Mouse (Mus musculus): Measurements from ENCODE around the gene Cwf19l1. TPM values are rescaled to one million over a fixed set of nuclear protein-coding genes. Genes with fewer than 3 reads are reported as not detected.

Gene Cwf19l1
- polyA plus RNA-seq, 1 experiment from 2014 or later, result 38.4 TPM

- 1% methylated on average over 66 of the region's 67 CpGs for WGBS
- no peaks in the 10 kb centered on the region for H3K9me3 ChIP-seq (ENCODE audit: control insufficient read depth, low read length)
- no peaks in the 10 kb centered on the region for H3K27me3 ChIP-seq (ENCODE audit: control insufficient read depth, insufficient read depth, low read length)
- H3K4me2 ChIP-seq (ENCODE audit: low read length), result peak within 1 kb of the TSS; percentile 89
- DNase-seq, result peak; percentile 100
- peak within 1 kb of the TSS; percentile 83 for H3K27ac ChIP-seq (replicated peaks; ENCODE audit: low read depth, low read length)
- peaks cover 15% of the 10 kb centered on the region for H3K4me1 ChIP-seq (ENCODE audit: control insufficient read depth, insufficient read depth, low read length)
- peak within 1 kb of the TSS; percentile 90 for H3K9ac ChIP-seq (replicated peaks; ENCODE audit: low read length)
- peak within 1 kb of the TSS; percentile 85 for H3K4me3 ChIP-seq (replicated peaks; ENCODE audit: low read depth, low read length)
- peaks cover 21% of the 10 kb centered on the region for H3K36me3 ChIP-seq (ENCODE audit: control insufficient read depth, insufficient read depth, low read length)
- ATAC-seq (ENCODE audit: low FRiP score, low TSS enrichment), result peak; percentile 99
These were observed 28.6 kb downstream of the Cwf19l1 start, which contains the start of gene Chuk for GRCm38 (mm10) chr19:44106831-44107660. Gene Chuk (minus strand): TSS chr19:44107480.

GRCm38 (mm10) chr19:44104393-44104792 is 31.3 kb downstream of the Cwf19l1 start:
- Histone ChIP-seq H3K4me3 (replicated peaks; ENCODE audit: low read depth, low read length) (no peak overlapping the region), H3K9ac (replicated peaks; ENCODE audit: low read length) (no peak overlapping the region), H3K9me3 (ENCODE audit: control insufficient read depth, low read length) (no peaks in the 10 kb centered on the region), H3K4me1 (ENCODE audit: control insufficient read depth, insufficient read depth, low read length) (peaks cover 15% of the 10 kb centered on the region), H3K4me2 (ENCODE audit: low read length) (no peak overlapping the region), H3K27ac (replicated peaks; ENCODE audit: low read depth, low read length) (no peak overlapping the region), H3K36me3 (ENCODE audit: control insufficient read depth, insufficient read depth, low read length) (peaks cover 20% of the 10 kb centered on the region), H3K27me3 (ENCODE audit: control insufficient read depth, insufficient read depth, low read length) (no peaks in the 10 kb centered on the region)
- DNase-seq, result no peak
- WGBS, result 93% methylated on average over 1 of the region's 1 CpGs
- no peak for ATAC-seq (ENCODE audit: low FRiP score, low TSS enrichment)

GRCm38 (mm10) chr19:44103001-44103400 is 32.7 kb downstream of the Cwf19l1 start:
- H3K27ac ChIP-seq (replicated peaks; ENCODE audit: low read depth, low read length), result no peak overlapping the region
- H3K4me1 ChIP-seq (ENCODE audit: control insufficient read depth, insufficient read depth, low read length), result peaks cover 13% of the 10 kb centered on the region
- H3K36me3 ChIP-seq (ENCODE audit: control insufficient read depth, insufficient read depth, low read length), result peaks cover 26% of the 10 kb centered on the region
- ATAC-seq (ENCODE audit: low FRiP score, low TSS enrichment) (no peak), DNase-seq (no peak)
- no peaks in the 10 kb centered on the region for H3K9me3 ChIP-seq (ENCODE audit: control insufficient read depth, low read length)
- no peak overlapping the region for H3K4me3 ChIP-seq (replicated peaks; ENCODE audit: low read depth, low read length)
- no peak overlapping the region for H3K4me2 ChIP-seq (ENCODE audit: low read length)
- no peaks in the 10 kb centered on the region for H3K27me3 ChIP-seq (ENCODE audit: control insufficient read depth, insufficient read depth, low read length)
- WGBS, result 95% methylated on average over 3 of the region's 3 CpGs
- no peak overlapping the region for H3K9ac ChIP-seq (replicated peaks; ENCODE audit: low read length)

GRCm38 (mm10) chr19:44100840-44101239 is 34.8 kb downstream of the Cwf19l1 start:
- Histone ChIP-seq H3K9ac (replicated peaks; ENCODE audit: low read length) (no peak overlapping the region), H3K27ac (replicated peaks; ENCODE audit: low read depth, low read length) (no peak overlapping the region), H3K27me3 (ENCODE audit: control insufficient read depth, insufficient read depth, low read length) (no peaks in the 10 kb centered on the region), H3K4me1 (ENCODE audit: control insufficient read depth, insufficient read depth, low read length) (peaks cover 2% of the 10 kb centered on the region), H3K9me3 (ENCODE audit: control insufficient read depth, low read length) (peaks cover under 1% of the 10 kb centered on the region; the same call in 1 of the 2 replicates), H3K4me2 (ENCODE audit: low read length) (no peak overlapping the region), H3K36me3 (ENCODE audit: control insufficient read depth, insufficient read depth, low read length) (peaks cover 45% of the 10 kb centered on the region), H3K4me3 (replicated peaks; ENCODE audit: low read depth, low read length) (no peak overlapping the region)
- ATAC-seq (ENCODE audit: low FRiP score, low TSS enrichment), result no peak
- no peak for DNase-seq

GRCm38 (mm10) chr19:44086278-44086677 is 49.4 kb downstream of the Cwf19l1 start:
- H3K4me3 ChIP-seq (replicated peaks; ENCODE audit: low read depth, low read length), result no peak overlapping the region
- no peaks in the 10 kb centered on the region for H3K27me3 ChIP-seq (ENCODE audit: control insufficient read depth, insufficient read depth, low read length)
- 3% methylated on average over 3 of the region's 3 CpGs for WGBS
- no peak for DNase-seq
- H3K4me2 ChIP-seq (ENCODE audit: low read length), result no peak overlapping the region
- no peak overlapping the region for H3K9ac ChIP-seq (replicated peaks; ENCODE audit: low read length)
- H3K27ac ChIP-seq (replicated peaks; ENCODE audit: low read depth, low read length), result no peak overlapping the region
- ATAC-seq (ENCODE audit: low FRiP score, low TSS enrichment), result no peak
- H3K36me3 ChIP-seq (ENCODE audit: control insufficient read depth, insufficient read depth, low read length), result peaks cover 76% of the 10 kb centered on the region
- H3K4me1 ChIP-seq (ENCODE audit: control insufficient read depth, insufficient read depth, low read length), result no peaks in the 10 kb centered on the region
- no peaks in the 10 kb centered on the region for H3K9me3 ChIP-seq (ENCODE audit: control insufficient read depth, low read length)

- Histone ChIP-seq H3K36me3 (ENCODE audit: control insufficient read depth, insufficient read depth, low read length) (peaks cover 84% of the 10 kb centered on the region), H3K4me2 (ENCODE audit: low read length) (no peak overlapping the region), H3K9ac (replicated peaks; ENCODE audit: low read length) (no peak overlapping the region), H3K4me3 (replicated peaks; ENCODE audit: low read depth, low read length) (no peak overlapping the region), H3K9me3 (ENCODE audit: control insufficient read depth, low read length) (no peaks in the 10 kb centered on the region), H3K27me3 (ENCODE audit: control insufficient read depth, insufficient read depth, low read length) (no peaks in the 10 kb centered on the region), H3K27ac (replicated peaks; ENCODE audit: low read depth, low read length) (no peak overlapping the region), H3K4me1 (ENCODE audit: control insufficient read depth, insufficient read depth, low read length) (no peaks in the 10 kb centered on the region)
- WGBS, result 92% methylated on average over 2 of the region's 2 CpGs
- ATAC-seq (ENCODE audit: low FRiP score, low TSS enrichment), result no peak
- no peak for DNase-seq
These were observed 54.8 kb downstream of the Cwf19l1 start for GRCm38 (mm10) chr19:44080920-44081319.

GRCm38 (mm10) chr19:44080023-44080422 is 55.7 kb downstream of the Cwf19l1 start:
- no peak for DNase-seq
- WGBS, result 88% methylated on average over 2 of the region's 2 CpGs
- no peak overlapping the region for H3K4me2 ChIP-seq (ENCODE audit: low read length)
- no peak for ATAC-seq (ENCODE audit: low FRiP score, low TSS enrichment)
- no peak overlapping the region for H3K4me3 ChIP-seq (replicated peaks; ENCODE audit: low read depth, low read length)
- H3K9me3 ChIP-seq (ENCODE audit: control insufficient read depth, low read length), result no peaks in the 10 kb centered on the region
- no peaks in the 10 kb centered on the region for H3K27me3 ChIP-seq (ENCODE audit: control insufficient read depth, insufficient read depth, low read length)
- no peaks in the 10 kb centered on the region for H3K4me1 ChIP-seq (ENCODE audit: control insufficient read depth, insufficient read depth, low read length)
- peaks cover 86% of the 10 kb centered on the region for H3K36me3 ChIP-seq (ENCODE audit: control insufficient read depth, insufficient read depth, low read length)
- H3K9ac ChIP-seq (replicated peaks; ENCODE audit: low read length), result no peak overlapping the region
- H3K27ac ChIP-seq (replicated peaks; ENCODE audit: low read depth, low read length), result no peak overlapping the region

- no peaks in the 10 kb centered on the region for H3K9me3 ChIP-seq (ENCODE audit: control insufficient read depth, low read length)
- 93% methylated on average over 4 of the region's 4 CpGs for WGBS
- no peaks in the 10 kb centered on the region for H3K27me3 ChIP-seq (ENCODE audit: control insufficient read depth, insufficient read depth, low read length)
- ATAC-seq (ENCODE audit: low FRiP score, low TSS enrichment), result no peak
- H3K4me3 ChIP-seq (replicated peaks; ENCODE audit: low read depth, low read length), result no peak overlapping the region
- no peak overlapping the region for H3K27ac ChIP-seq (replicated peaks; ENCODE audit: low read depth, low read length)
- H3K4me1 ChIP-seq (ENCODE audit: control insufficient read depth, insufficient read depth, low read length), result no peaks in the 10 kb centered on the region
- no peak overlapping the region for H3K9ac ChIP-seq (replicated peaks; ENCODE audit: low read length)
- no peak for DNase-seq
- H3K36me3 ChIP-seq (ENCODE audit: control insufficient read depth, insufficient read depth, low read length), result peaks cover 73% of the 10 kb centered on the region
- no peak overlapping the region for H3K4me2 ChIP-seq (ENCODE audit: low read length)
These were observed 58.7 kb downstream of the Cwf19l1 start for GRCm38 (mm10) chr19:44077024-44077423.

- Histone ChIP-seq H3K27me3 (ENCODE audit: control insufficient read depth, insufficient read depth, low read length) (no peaks in the 10 kb centered on the region), H3K9me3 (ENCODE audit: control insufficient read depth, low read length) (no peaks in the 10 kb centered on the region), H3K36me3 (ENCODE audit: control insufficient read depth, insufficient read depth, low read length) (peaks cover 69% of the 10 kb centered on the region), H3K4me3 (replicated peaks; ENCODE audit: low read depth, low read length) (no peak overlapping the region), H3K4me2 (ENCODE audit: low read length) (no peak overlapping the region), H3K9ac (replicated peaks; ENCODE audit: low read length) (no peak overlapping the region), H3K4me1 (ENCODE audit: control insufficient read depth, insufficient read depth, low read length) (no peaks in the 10 kb centered on the region), H3K27ac (replicated peaks; ENCODE audit: low read depth, low read length) (no peak overlapping the region)
- DNase-seq (no peak), ATAC-seq (ENCODE audit: low FRiP score, low TSS enrichment) (no peak)
- 92% methylated on average over 9 of the region's 9 CpGs for WGBS
These were observed 59.2 kb downstream of the Cwf19l1 start for GRCm38 (mm10) chr19:44076457-44076856.

Measured in midbrain, embryonic 14.5 days (tissue).